Mouse (Mus musculus) midbrain, embryonic 16.5 days (tissue): ENCODE results near the gene Canx. TPM values are rescaled to one million over a fixed set of nuclear protein-coding genes. Genes with fewer than 3 reads are reported as not detected.

Source experiments
- ATAC-seq: fragments of 200-750 bp; cut with Nextera tagmentation; 2 replicates; pipeline ENCODE4 v1.8.0; 2017; ENCODE audit warnings: moderate TSS enrichment
- H3K27ac ChIP-seq: fragments of 300-500 bp; sonication (generic); 2 replicates; pipeline ENCODE4 v1.5.1; 2014; ENCODE audit warnings: mild to moderate bottlenecking, low read length, mixed read lengths
- H3K27me3 ChIP-seq: fragments of 300-500 bp; sonication (generic); 2 replicates; pipeline ENCODE4 v1.6.1; 2014; ENCODE audit warnings: low read depth, low read length, mixed read lengths; ENCODE audit not compliant: control insufficient read depth, insufficient read depth
- H3K36me3 ChIP-seq: fragments of 300-500 bp; sonication (generic); 2 replicates; pipeline ENCODE4 v1.6.1; 2014; ENCODE audit warnings: mild to moderate bottlenecking, low read length, moderate library complexity, mixed read lengths; ENCODE audit not compliant: control insufficient read depth, insufficient read depth
- H3K4me1 ChIP-seq: fragments of 300-500 bp; sonication (generic); 2 replicates; pipeline ENCODE4 v1.6.1; 2014; ENCODE audit warnings: mild to moderate bottlenecking, low read length, mixed read lengths; ENCODE audit not compliant: control insufficient read depth, insufficient read depth
- H3K4me2 ChIP-seq: fragments of 300-500 bp; sonication (generic); 2 replicates; pipeline ENCODE4 v1.6.1; 2014; ENCODE audit warnings: mild to moderate bottlenecking, low read length, mixed read lengths
- H3K4me3 ChIP-seq: fragments of 300-500 bp; sonication (generic); 2 replicates; pipeline ENCODE4 v1.5.1; 2014; ENCODE audit warnings: low read depth, mild to moderate bottlenecking, low read length, moderate library complexity, mixed read lengths
- H3K9ac ChIP-seq: fragments of 300-500 bp; sonication (generic); 2 replicates; pipeline ENCODE4 v1.6.1; 2014; ENCODE audit warnings: low read depth, low read length, mixed read lengths
- H3K9me3 ChIP-seq: fragments of 300-500 bp; sonication (generic); replicated peaks from 2 replicates; pipeline ENCODE4 v1.6.1; 2014; ENCODE audit warnings: mild to moderate bottlenecking, low read length, mixed read lengths; ENCODE audit not compliant: control insufficient read depth, poor library complexity, severe bottlenecking
- WGBS: fragments of 180-500 bp; shearing (Covaris S2); extraction: QIAGEN DNeasy Blood & Tissue Kit; methylation state at CpG from one replicate; pipeline ENCODE4 v1.1.7; 2014; 5-methylcytosine and 5-hydroxymethylcytosine counted together
- polyA plus RNA-seq: library from polyadenylated mRNA; unstranded; fragments of >200 nt; fragmentation: Nextera tagmentation; extraction: Ambion mirVana; gene quantifications from 2 replicates; pipeline ENCODE4 v1.2.1, GENCODE M21; 2015

Gene Canx
- polyA plus RNA-seq, 1 experiment from 2014 or later, result 294 TPM

GRCm38 (mm10) chr11:50346256-50347032 is 21.0 kb upstream of the Canx start:
- Histone ChIP-seq H3K9ac (no peak overlapping the region), H3K4me3 (no peak overlapping the region), H3K4me2 (no peak overlapping the region), H3K27ac (no peak overlapping the region), H3K36me3 (no peaks in the 10 kb centered on the region), H3K27me3 (no peaks in the 10 kb centered on the region), H3K9me3 (no peaks in the 10 kb centered on the region), H3K4me1 (no peaks in the 10 kb centered on the region)
- ATAC-seq, result no peak
- WGBS, result 90% methylated on average over 9 of the region's 9 CpGs

- H3K4me3 ChIP-seq, result no peak overlapping the region
- no peaks in the 10 kb centered on the region for H3K27me3 ChIP-seq
- H3K36me3 ChIP-seq, result no peaks in the 10 kb centered on the region
- WGBS, result 78% methylated on average over 4 of the region's 4 CpGs
- no peak overlapping the region for H3K4me2 ChIP-seq
- H3K9me3 ChIP-seq, result no peaks in the 10 kb centered on the region
- no peak overlapping the region for H3K27ac ChIP-seq
- ATAC-seq, result no peak
- no peaks in the 10 kb centered on the region for H3K4me1 ChIP-seq
- H3K9ac ChIP-seq, result no peak overlapping the region
Observed at GRCm38 (mm10) chr11:50345486-50345885, 20.0 kb upstream of the Canx start.

GRCm38 (mm10) chr11:50336891-50337290 is 11.4 kb upstream of the Canx start:
- H3K27ac ChIP-seq, result no peak overlapping the region
- H3K4me3 ChIP-seq, result no peak overlapping the region
- no peaks in the 10 kb centered on the region for H3K9me3 ChIP-seq
- H3K4me1 ChIP-seq, result no peaks in the 10 kb centered on the region
- WGBS, result 53% methylated on average over 4 of the region's 4 CpGs
- H3K9ac ChIP-seq, result no peak overlapping the region
- H3K4me2 ChIP-seq, result no peak overlapping the region
- no peak for ATAC-seq
- no peaks in the 10 kb centered on the region for H3K36me3 ChIP-seq
- no peaks in the 10 kb centered on the region for H3K27me3 ChIP-seq

- Histone ChIP-seq H3K4me3 (no peak overlapping the region), H3K36me3 (no peaks in the 10 kb centered on the region), H3K27ac (no peak overlapping the region), H3K4me1 (no peaks in the 10 kb centered on the region), H3K27me3 (no peaks in the 10 kb centered on the region), H3K9me3 (no peaks in the 10 kb centered on the region), H3K4me2 (no peak overlapping the region), H3K9ac (no peak overlapping the region)
- ATAC-seq, result no peak
- 41% methylated on average over 1 of the region's 1 CpGs for WGBS
Observed at GRCm38 (mm10) chr11:50336126-50336525, 10.7 kb upstream of the Canx start.

GRCm38 (mm10) chr11:50333181-50333580 is 7.7 kb upstream of the Canx start:
- Histone ChIP-seq H3K4me3 (no peak overlapping the region), H3K4me1 (no peaks in the 10 kb centered on the region), H3K4me2 (no peak overlapping the region), H3K36me3 (no peaks in the 10 kb centered on the region), H3K27ac (no peak overlapping the region), H3K9me3 (no peaks in the 10 kb centered on the region), H3K9ac (no peak overlapping the region), H3K27me3 (no peaks in the 10 kb centered on the region)
- WGBS, result 92% methylated on average over 3 of the region's 3 CpGs
- no peak for ATAC-seq

GRCm38 (mm10) chr11:50329378-50329777 is 3.9 kb upstream of the Canx start:
- WGBS, result 90% methylated on average over 1 of the region's 1 CpGs
- no peak overlapping the region for H3K27ac ChIP-seq
- H3K4me2 ChIP-seq, result no peak overlapping the region
- H3K27me3 ChIP-seq, result no peaks in the 10 kb centered on the region
- no peak overlapping the region for H3K9ac ChIP-seq
- no peak overlapping the region for H3K4me3 ChIP-seq
- H3K4me1 ChIP-seq, result peaks cover 8% of the 10 kb centered on the region
- H3K36me3 ChIP-seq, result no peaks in the 10 kb centered on the region
- no peaks in the 10 kb centered on the region for H3K9me3 ChIP-seq
- ATAC-seq, result no peak

GRCm38 (mm10) chr11:50328075-50328625 is 2.7 kb upstream of the Canx start:
- no peak for ATAC-seq
- Histone ChIP-seq H3K9ac (no peak overlapping the region), H3K4me2 (no peak overlapping the region), H3K4me1 (peaks cover 19% of the 10 kb centered on the region), H3K9me3 (no peaks in the 10 kb centered on the region), H3K27me3 (no peaks in the 10 kb centered on the region), H3K27ac (no peak overlapping the region), H3K4me3 (no peak overlapping the region), H3K36me3 (no peaks in the 10 kb centered on the region)
- WGBS, result 92% methylated on average over 3 of the region's 3 CpGs

- Histone ChIP-seq H3K27ac (peak overlapping the region; percentile 88), H3K9me3 (no peaks in the 10 kb centered on the region), H3K4me1 (peaks cover 30% of the 10 kb centered on the region), H3K4me2 (peak overlapping the region; percentile 70), H3K27me3 (no peaks in the 10 kb centered on the region), H3K9ac (peak overlapping the region; percentile 77), H3K36me3 (no peaks in the 10 kb centered on the region), H3K4me3 (peak overlapping the region; percentile 49)
- 5% methylated on average over 7 of the region's 7 CpGs for WGBS
- 0 out of 2 replicates have a peak, but pooled peaks have one; percentile 1 for ATAC-seq
Observed at GRCm38 (mm10) chr11:50326302-50326966, 961 bp upstream of the Canx start.
